Mouse (Mus musculus) MEL (cell line): ENCODE measurements around the gene Hs3st5. TPM values are rescaled to one million over a fixed set of nuclear protein-coding genes. Genes with fewer than 3 reads are reported as not detected.

ENCODE experiments used
- DNase-seq: peaks from one replicate; pipeline ENCODE4 v3.0.0; 2011; ENCODE audit warnings: low read depth, low spot score
- H3K27ac ChIP-seq: 2 replicates; pipeline ENCODE4 v1.5.1; 2012; ENCODE audit warnings: low read depth, mild to moderate bottlenecking, control low read depth, low read length, moderate library complexity; ENCODE audit not compliant: control insufficient read depth
- H3K27me3 ChIP-seq, 2 experiments: fragments of 150-350 bp in 1 of 2; sonication (generic) in 1 of 2; 2 replicates each; pipeline ENCODE4 v1.6.1; 2012; ENCODE audit warnings: low read length in 2 of 2, mild to moderate bottlenecking in 2 of 2, improper control_type of control experiment in 1 of 2, moderate library complexity in 1 of 2; ENCODE audit not compliant: insufficient read depth in 2 of 2, control insufficient read depth in 1 of 2
- H3K36me3 ChIP-seq, 2 experiments: 2 replicates each; pipeline ENCODE4 v1.6.1; 2012 to 2014; ENCODE audit warnings: low read length in 2 of 2, improper control_type of control experiment in 1 of 2, inconsistent platforms in 1 of 2, mild to moderate bottlenecking in 1 of 2; ENCODE audit not compliant: insufficient read depth in 2 of 2, control insufficient read depth in 1 of 2
- H3K4me1 ChIP-seq, 2 experiments: fragments of 150-350 bp in 1 of 2; sonication (generic) in 1 of 2; 2 replicates each; pipeline ENCODE4 v1.6.1; 2012; ENCODE audit warnings: low read length in 2 of 2, improper control_type of control experiment in 1 of 2, mild to moderate bottlenecking in 1 of 2; ENCODE audit not compliant: insufficient read depth in 2 of 2, control insufficient read depth in 1 of 2
- H3K4me3 ChIP-seq, 2 experiments: fragments of 150-350 bp in 1 of 2; sonication (generic) in 1 of 2; 2 replicates each; pipeline ENCODE4 v1.5.1; 2012; ENCODE audit warnings: low read depth in 2 of 2, low read length in 2 of 2, mild to moderate bottlenecking in 2 of 2, moderate library complexity in 2 of 2, control low read depth in 1 of 2, improper control_type of control experiment in 1 of 2; ENCODE audit not compliant: control insufficient read depth in 1 of 2, insufficient read depth in 1 of 2
- H3K79me2 ChIP-seq: 2 replicates; pipeline ENCODE4 v1.6.1; 2012; ENCODE audit warnings: mild to moderate bottlenecking, low read length, moderate library complexity; ENCODE audit not compliant: control insufficient read depth, poor library complexity, insufficient read depth
- H3K9ac ChIP-seq: 2 replicates; pipeline ENCODE4 v1.6.1; 2012; ENCODE audit warnings: low read depth, mild to moderate bottlenecking, control low read depth, low read length, moderate library complexity; ENCODE audit not compliant: control insufficient read depth, poor library complexity, severe bottlenecking
- H3K9me3 ChIP-seq: fragments of 150-350 bp; sonication (generic); replicated peaks from 2 replicates; pipeline ENCODE4 v1.6.1; 2012; ENCODE audit warnings: mild to moderate bottlenecking, low read length, improper control_type of control experiment, moderate library complexity; ENCODE audit not compliant: insufficient read depth
- CHD2 ChIP-seq: IDR thresholded peaks from 2 replicates; pipeline ENCODE4 v1.6.1; 2011; ENCODE audit warnings: low read length, improper control_type of control experiment
- CTCF ChIP-seq, 3 experiments: IDR thresholded peaks in 2 of 3; conservative IDR thresholded peaks in 1 of 3; 2 replicates each; pipeline ENCODE4 v1.5.1; 2011 to 2012; ENCODE audit warnings: low read length in 3 of 3, low read depth in 2 of 3, mild to moderate bottlenecking in 2 of 3, improper control_type of control experiment in 1 of 3, inconsistent platforms in 1 of 3, mixed read lengths in 1 of 3, moderate library complexity in 1 of 3; ENCODE audit not compliant: control insufficient read depth in 1 of 3, insufficient read depth in 1 of 3, poor library complexity in 1 of 3, severe bottlenecking in 1 of 3
- GATA1 ChIP-seq: IDR thresholded peaks from 2 replicates; pipeline ENCODE4 v1.6.1; 2011; ENCODE audit warnings: low read depth, low read length, improper control_type of control experiment
- HCFC1 ChIP-seq: IDR thresholded peaks from 2 replicates; pipeline ENCODE4 v1.6.1; 2012; ENCODE audit warnings: low read depth, mild to moderate bottlenecking, inconsistent platforms, low read length, improper control_type of control experiment, moderate library complexity
- KAT2A ChIP-seq: conservative IDR thresholded peaks from 2 replicates; pipeline ENCODE4 v1.6.1; 2012; ENCODE audit warnings: low read depth, low read length, improper control_type of control experiment, inconsistent platforms
- MAFK ChIP-seq: IDR thresholded peaks from 2 replicates; pipeline ENCODE4 v1.6.1; 2011; ENCODE audit warnings: low read depth, mild to moderate bottlenecking, low read length, improper control_type of control experiment, borderline replicate concordance
- MAZ ChIP-seq: IDR thresholded peaks from 2 replicates; pipeline ENCODE4 v1.6.1; 2012; ENCODE audit warnings: low read depth, mild to moderate bottlenecking, inconsistent platforms, low read length, improper control_type of control experiment
- MXI1 ChIP-seq: IDR thresholded peaks from 2 replicates; pipeline ENCODE4 v1.6.1; 2011; ENCODE audit warnings: mild to moderate bottlenecking, low read depth, low read length, improper control_type of control experiment
- MYB ChIP-seq: IDR thresholded peaks from 2 replicates; pipeline ENCODE4 v1.6.1; 2011; ENCODE audit warnings: mild to moderate bottlenecking, low read depth, low read length, improper control_type of control experiment
- NELFE ChIP-seq: IDR thresholded peaks from 2 replicates; pipeline ENCODE4 v1.6.1; 2011; ENCODE audit warnings: low read depth, low read length, improper control_type of control experiment
- POLR2A ChIP-seq, 2 experiments: IDR thresholded peaks; 2 replicates each; pipeline ENCODE4 v1.6.1; 2011 to 2012; ENCODE audit warnings: low read length in 2 of 2, mild to moderate bottlenecking in 2 of 2, control low read depth in 1 of 2, improper control_type of control experiment in 1 of 2, low read depth in 1 of 2, moderate library complexity in 1 of 2; ENCODE audit not compliant: control insufficient read depth in 1 of 2, insufficient read depth in 1 of 2, poor library complexity in 1 of 2
- POLR2AphosphoS2 ChIP-seq: IDR thresholded peaks from 2 replicates; pipeline ENCODE4 v1.6.1; 2011; ENCODE audit warnings: low read length, improper control_type of control experiment
- RAD21 ChIP-seq: IDR thresholded peaks from 2 replicates; pipeline ENCODE4 v1.6.1; 2011; ENCODE audit warnings: mild to moderate bottlenecking, low read depth, low read length, improper control_type of control experiment
- RCOR1 ChIP-seq: IDR thresholded peaks from 2 replicates; pipeline ENCODE4 v1.6.1; 2012; ENCODE audit warnings: low read depth, mild to moderate bottlenecking, inconsistent platforms, low read length, improper control_type of control experiment
- SMC3 ChIP-seq: IDR thresholded peaks from 2 replicates; pipeline ENCODE4 v1.6.1; 2011; ENCODE audit warnings: low read depth, low read length, improper control_type of control experiment
- TBP ChIP-seq: IDR thresholded peaks from 2 replicates; pipeline ENCODE4 v1.8.0; 2011; ENCODE audit warnings: low read depth, low read length, improper control_type of control experiment
- USF1 ChIP-seq: IDR thresholded peaks from 2 replicates; pipeline ENCODE4 v1.6.1; 2014; ENCODE audit warnings: low read depth, mild to moderate bottlenecking, inconsistent platforms, low read length, improper control_type of control experiment, moderate library complexity
- ZC3H11A ChIP-seq: IDR thresholded peaks from 2 replicates; pipeline ENCODE4 v1.6.1; 2012; ENCODE audit warnings: low read depth, mild to moderate bottlenecking, inconsistent platforms, low read length, improper control_type of control experiment
- ZMIZ1 ChIP-seq: IDR thresholded peaks from 2 replicates; pipeline ENCODE4 v1.6.1; 2012; ENCODE audit warnings: low read depth, mild to moderate bottlenecking, inconsistent platforms, low read length, improper control_type of control experiment, moderate library complexity
- polyA plus RNA-seq, 2 experiments: library from polyadenylated mRNA; stranded (reverse) in 1 of 2; unstranded in 1 of 2; fragments of >175 nt in 1 of 2; fragments of >200 nt in 1 of 2; gene quantifications; 2 replicates each; pipeline versions ENCODE4 v1.2.1 to v1.2.4; 2012; ENCODE audit warnings: low replicate concordance in 2 of 2, low read depth in 1 of 2; ENCODE audit not compliant: insufficient read length in 2 of 2, insufficient read depth in 1 of 2, missing spikeins in 1 of 2
- total RNA-seq: library from RNA; depleted of rRNA; stranded (reverse); fragments of 300-350 nt; gene quantifications from 2 replicates; pipeline ENCODE4 v1.2.3, GENCODE M21; 2012

Hs3st5 gene
- total and polyA plus RNA-seq, 3 experiments = not detected

DNA sequence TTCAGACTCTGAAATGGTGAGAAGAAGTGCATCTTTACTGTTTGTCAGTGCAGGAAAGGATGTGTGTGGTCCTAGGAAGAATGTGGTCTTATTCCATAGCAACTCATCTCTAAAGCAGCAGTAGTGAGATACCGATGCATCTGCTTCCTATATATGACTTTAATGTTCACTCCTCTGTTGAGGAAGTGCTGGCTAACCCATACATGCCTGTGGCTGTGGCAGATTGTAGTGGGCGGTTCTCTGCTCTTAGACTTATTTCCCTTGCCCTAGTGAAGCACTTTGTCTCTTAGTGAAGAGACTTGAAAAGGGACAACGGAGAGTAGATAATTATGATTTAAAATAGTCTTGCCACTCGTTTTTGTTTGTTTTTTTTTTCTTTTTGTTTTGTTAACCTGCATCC lies 47.4 kb downstream of the Hs3st5 start:
- Histone ChIP-seq H3K4me3 (no peak overlapping the region), H3K36me3 (no peaks in the 10 kb centered on the region), H3K9me3 (no peaks in the 10 kb centered on the region), H3K27ac (no peak overlapping the region)
- TF ChIP-seq NELFE = no peak
- TF ChIP-seq, all 39 proteins: peak for 0
- Histone ChIP-seq H3K27me3 (no peaks in the 10 kb centered on the region), H3K9ac (no peak overlapping the region), H3K4me1 (no peaks in the 10 kb centered on the region), H3K79me2 (no peaks in the 10 kb centered on the region)
- DNase-seq = no peak

- Histone ChIP-seq H3K27ac (no peak overlapping the region), H3K4me1 (no peaks in the 10 kb centered on the region), H3K36me3 (no peaks in the 10 kb centered on the region), H3K79me2 (no peaks in the 10 kb centered on the region), H3K4me3 (no peak overlapping the region), H3K9ac (no peak overlapping the region), H3K9me3 (no peaks in the 10 kb centered on the region), H3K27me3 (no peaks in the 10 kb centered on the region)
- no peak for DNase-seq
- TF ChIP-seq KAT2A (no peak), NELFE (no peak), POLR2A (IDR thresholded peaks at IDR 0.05; ENCODE audit: control insufficient read depth in 1 of 2, insufficient read depth in 1 of 2, low read depth in 1 of 2, low read length in 2 of 2, poor library complexity in 1 of 2) (no peak), MXI1 (no peak), TBP (no peak), USF1 (no peak), ZC3H11A (no peak), SMC3 (no peak), MAZ (no peak), RAD21 (no peak), ZMIZ1 (no peak), MAFK (no peak), HCFC1 (no peak), CHD2 (no peak), MYB (no peak), RCOR1 (no peak), GATA1 (no peak), CTCF (IDR thresholded peaks at IDR 0.05 in 2 of 3, conservative IDR thresholded peaks at IDR 0.05 in 1 of 3; ENCODE audit: control insufficient read depth in 1 of 3, insufficient read depth in 1 of 3, low read depth in 2 of 3, low read length in 3 of 3, poor library complexity in 1 of 3, severe bottlenecking in 1 of 3) (no peak), POLR2AphosphoS2 (no peak)
- TF ChIP-seq, all 39 proteins: peak for 0
Measured at GRCm38 (mm10) chr10:36554941-36555888, 48.6 kb downstream of the Hs3st5 start.
